Mouse (Mus musculus): ENCODE data around the gene Cdk11b.

- no peak for TF ChIP-seq MAZ (IDR thresholded peaks at IDR 0.05; ENCODE audit: low read depth, low read length)
- no peak for TF ChIP-seq POLR2A (IDR thresholded peaks at IDR 0.05; ENCODE audit: low read depth, low read length)
- TF ChIP-seq TCF12 (IDR thresholded peaks at IDR 0.05; ENCODE audit: low read depth, low read length): no peak
- TF ChIP-seq CHD1 (IDR thresholded peaks at IDR 0.05; ENCODE audit: low read depth, low read length): no peak
- TF ChIP-seq ZMIZ1 (IDR thresholded peaks at IDR 0.05; ENCODE audit: low read depth, low read length): no peak
- no peak for TF ChIP-seq TBP (conservative IDR thresholded peaks at IDR 0.05; ENCODE audit: low read depth, low read length)
- TF ChIP-seq GABPA (IDR thresholded peaks at IDR 0.05; ENCODE audit: insufficient replicate concordance, low read depth, low read length): no peak
- TF ChIP-seq ZNF384 (IDR thresholded peaks at IDR 0.05; ENCODE audit: low read depth, low read length): no peak
- no peak for TF ChIP-seq MYC (IDR thresholded peaks at IDR 0.05; ENCODE audit: low read depth, low read length)
Observed at GRCm38 (mm10) chr4:155611860-155612259, 12.8 kb upstream of the Cdk11b start.

Measured in CH12.LX (cell line).